Mouse (Mus musculus): Measurements from ENCODE around the gene Ugt2b37. TPM values are rescaled to one million over a fixed set of nuclear protein-coding genes. Genes with fewer than 3 reads are reported as not detected.
"Not testable (repeated sequence)": the region's sequence is repeated elsewhere in the genome, so short reads cannot be mapped to it uniquely, and the experiment has no call there.

Gene Ugt2b37
- not detected in 2 replicates for polyA plus RNA-seq (2016; fragmentation: Nextera tagmentation; extraction: Ambion mirVana)

GRCm38 (mm10) chr5:87254676-87255075 lies at the start of gene Ugt2b37:
TSS of gene Ugt2b37 (minus strand) at chr5:87254804.
- not testable (repeated sequence) for ATAC-seq (ENCODE audit: insufficient number of reproducible peaks, insufficient read depth, low FRiP score, low TSS enrichment, low read depth); H3K36me3 ChIP-seq; H3K4me1 ChIP-seq (replicated peaks); H3K9ac ChIP-seq (replicated peaks); H3K4me2 ChIP-seq; H3K9me3 ChIP-seq; H3K27me3 ChIP-seq; H3K4me3 ChIP-seq (replicated peaks); H3K27ac ChIP-seq
- WGBS, result 82% methylated on average over 3 of the region's 3 CpGs

- not testable (repeated sequence) for H3K4me3 ChIP-seq (replicated peaks); ATAC-seq (ENCODE audit: insufficient number of reproducible peaks, insufficient read depth, low FRiP score, low TSS enrichment, low read depth); H3K9me3 ChIP-seq; H3K27me3 ChIP-seq; H3K4me1 ChIP-seq (replicated peaks); H3K9ac ChIP-seq (replicated peaks); H3K36me3 ChIP-seq; H3K4me2 ChIP-seq; H3K27ac ChIP-seq
- WGBS, result 78% methylated on average over 4 of the region's 4 CpGs
Observed at GRCm38 (mm10) chr5:87286180-87286579, 31.6 kb upstream of the Ugt2b37 start.

- ATAC-seq (ENCODE audit: insufficient number of reproducible peaks, insufficient read depth, low FRiP score, low TSS enrichment, low read depth), result not testable (repeated sequence)
- WGBS, result 89% methylated on average over 4 of the region's 4 CpGs
Observed at GRCm38 (mm10) chr5:87275986-87276385, 21.4 kb upstream of the Ugt2b37 start.

GRCm38 (mm10) chr5:87275581-87275980 lies 21.0 kb upstream of the Ugt2b37 start:
- Histone ChIP-seq H3K4me3 (replicated peaks) (no peak overlapping the region), H3K4me2 (no peak overlapping the region), H3K36me3 (no peaks in the 10 kb centered on the region), H3K27me3 (no peaks in the 10 kb centered on the region), H3K4me1 (replicated peaks) (no peaks in the 10 kb centered on the region), H3K27ac (no peak overlapping the region), H3K9ac (replicated peaks) (no peak overlapping the region), H3K9me3 (peaks cover 2% of the 10 kb centered on the region; the same call in 1 of the 2 replicates)
- no peak for ATAC-seq (ENCODE audit: insufficient number of reproducible peaks, insufficient read depth, low FRiP score, low TSS enrichment, low read depth)
- WGBS, result 91% methylated on average over 6 of the region's 6 CpGs

More at GRCm38 (mm10) chr5:87275986-87276385, 21.4 kb upstream of the Ugt2b37 start:
- not testable (repeated sequence) for H3K4me2 ChIP-seq; H3K4me3 ChIP-seq (replicated peaks); H3K36me3 ChIP-seq; H3K9ac ChIP-seq (replicated peaks); H3K27me3 ChIP-seq; H3K27ac ChIP-seq; H3K9me3 ChIP-seq; H3K4me1 ChIP-seq (replicated peaks)

- 80% methylated on average over 3 of the region's 3 CpGs for WGBS
- no peak overlapping the region for H3K27ac ChIP-seq
- H3K4me3 ChIP-seq (replicated peaks), result no peak overlapping the region
- no peaks in the 10 kb centered on the region for H3K4me1 ChIP-seq (replicated peaks)
- no peaks in the 10 kb centered on the region for H3K27me3 ChIP-seq
- no peaks in the 10 kb centered on the region for H3K36me3 ChIP-seq
- H3K9me3 ChIP-seq, result no peaks in the 10 kb centered on the region
- H3K4me2 ChIP-seq, result no peak overlapping the region
- ATAC-seq (ENCODE audit: insufficient number of reproducible peaks, insufficient read depth, low FRiP score, low TSS enrichment, low read depth), result no peak
- no peak overlapping the region for H3K9ac ChIP-seq (replicated peaks)
Observed at GRCm38 (mm10) chr5:87255831-87256230, 1.2 kb upstream of the Ugt2b37 start.

GRCm38 (mm10) chr5:87242140-87242539 lies 12.5 kb downstream of the Ugt2b37 start:
- not testable (repeated sequence) for H3K9ac ChIP-seq (replicated peaks); H3K27me3 ChIP-seq; ATAC-seq (ENCODE audit: insufficient number of reproducible peaks, insufficient read depth, low FRiP score, low TSS enrichment, low read depth); H3K36me3 ChIP-seq; H3K27ac ChIP-seq; H3K4me2 ChIP-seq; H3K9me3 ChIP-seq; H3K4me3 ChIP-seq (replicated peaks); H3K4me1 ChIP-seq (replicated peaks)

GRCm38 (mm10) chr5:87196430-87196829 lies 58.2 kb downstream of the Ugt2b37 start:
- H3K36me3 ChIP-seq; H3K9me3 ChIP-seq; H3K4me2 ChIP-seq; H3K4me1 ChIP-seq (replicated peaks); H3K4me3 ChIP-seq (replicated peaks); H3K27ac ChIP-seq; ATAC-seq (ENCODE audit: insufficient number of reproducible peaks, insufficient read depth, low FRiP score, low TSS enrichment, low read depth); H3K27me3 ChIP-seq; H3K9ac ChIP-seq (replicated peaks): not testable (repeated sequence)
- WGBS, result 76% methylated on average over 2 of the region's 2 CpGs

Other genes with a start within 250 kb of the Ugt2b37 start
- gene Ugt2b36, start 162.2 kb downstream of the Ugt2b37 start, polyA plus RNA-seq (2016; fragmentation: Nextera tagmentation; extraction: Ambion mirVana), result not detected in 2 replicates
- gene Ugt2b5, start 114.5 kb downstream of the Ugt2b37 start, polyA plus RNA-seq (2016; fragmentation: Nextera tagmentation; extraction: Ambion mirVana), result not detected in 2 replicates
- gene Ugt2a3, start 82.4 kb upstream of the Ugt2b37 start, polyA plus RNA-seq (2016; fragmentation: Nextera tagmentation; extraction: Ambion mirVana), result not detected in 2 replicates
- gene Ugt2b38, start 169.4 kb upstream of the Ugt2b37 start, polyA plus RNA-seq (2016; fragmentation: Nextera tagmentation; extraction: Ambion mirVana), result not detected in 2 replicates
- gene Ugt2a2, start 227.5 kb upstream of the Ugt2b37 start, polyA plus RNA-seq (2016; fragmentation: Nextera tagmentation; extraction: Ambion mirVana), result not detected in 2 replicates
- not detected in 2 replicates for gene Gm43638, start 232.0 kb upstream of the Ugt2b37 start, polyA plus RNA-seq (2016; fragmentation: Nextera tagmentation; extraction: Ambion mirVana)
- not detected in 2 replicates for gene Ugt2a1, start 236.1 kb upstream of the Ugt2b37 start, polyA plus RNA-seq (2016; fragmentation: Nextera tagmentation; extraction: Ambion mirVana)

Measured in limb, embryonic 12.5 days (tissue).